Mouse (Mus musculus): Measurements from ENCODE around the gene Vps26c.
"Not testable (repeated sequence)": the region's sequence is repeated elsewhere in the genome, so short reads cannot be mapped to it uniquely, and the experiment has no call there.

The Vps26c gene

DNA sequence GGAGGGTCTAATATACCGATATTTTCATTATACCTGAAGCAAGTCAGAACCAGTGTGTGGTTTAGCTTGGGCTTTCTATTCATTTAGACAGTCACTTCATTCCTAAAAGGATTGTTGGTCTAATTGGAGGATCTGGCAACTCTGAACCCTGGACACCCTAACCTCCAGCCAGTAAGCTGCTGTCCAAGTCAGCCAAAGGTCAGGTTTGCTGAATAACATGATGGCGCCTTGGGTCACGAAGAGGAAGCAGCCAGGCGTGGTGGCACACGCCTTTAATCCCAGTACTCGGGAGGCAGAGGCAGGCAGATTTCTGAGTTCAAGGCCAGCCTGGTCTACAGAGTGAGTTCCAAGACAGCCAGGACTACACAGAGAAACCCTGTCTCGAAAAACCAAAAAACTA lies 29.5 kb downstream of the Vps26c start:
- CTCF ChIA-PET: not testable (repeated sequence)

DNA sequence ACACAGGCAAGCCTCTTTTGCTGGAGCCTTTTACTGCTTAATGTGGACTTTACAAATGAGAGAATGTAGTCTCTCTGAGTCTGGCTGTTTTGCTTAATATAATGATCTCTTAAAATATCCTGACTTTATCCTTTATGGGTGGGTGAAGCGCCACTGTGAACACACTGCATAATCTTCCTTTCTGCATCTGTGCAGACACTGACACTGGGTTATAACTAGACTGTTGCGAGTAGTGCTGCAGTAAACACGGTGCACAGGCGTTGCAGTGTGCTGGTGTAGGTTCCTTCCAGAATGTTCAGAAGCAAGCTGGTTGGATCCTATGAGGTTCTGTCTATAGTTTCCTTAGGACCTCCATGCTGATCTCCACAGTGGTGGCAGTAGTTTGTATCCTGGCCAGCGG lies 37.3 kb downstream of the Vps26c start:
- CTCF ChIA-PET: no interaction called here

GRCm38 (mm10) chr16:94487341-94487740 lies 39.3 kb downstream of the Vps26c start:
- CTCF ChIA-PET: no interaction called here

DNA sequence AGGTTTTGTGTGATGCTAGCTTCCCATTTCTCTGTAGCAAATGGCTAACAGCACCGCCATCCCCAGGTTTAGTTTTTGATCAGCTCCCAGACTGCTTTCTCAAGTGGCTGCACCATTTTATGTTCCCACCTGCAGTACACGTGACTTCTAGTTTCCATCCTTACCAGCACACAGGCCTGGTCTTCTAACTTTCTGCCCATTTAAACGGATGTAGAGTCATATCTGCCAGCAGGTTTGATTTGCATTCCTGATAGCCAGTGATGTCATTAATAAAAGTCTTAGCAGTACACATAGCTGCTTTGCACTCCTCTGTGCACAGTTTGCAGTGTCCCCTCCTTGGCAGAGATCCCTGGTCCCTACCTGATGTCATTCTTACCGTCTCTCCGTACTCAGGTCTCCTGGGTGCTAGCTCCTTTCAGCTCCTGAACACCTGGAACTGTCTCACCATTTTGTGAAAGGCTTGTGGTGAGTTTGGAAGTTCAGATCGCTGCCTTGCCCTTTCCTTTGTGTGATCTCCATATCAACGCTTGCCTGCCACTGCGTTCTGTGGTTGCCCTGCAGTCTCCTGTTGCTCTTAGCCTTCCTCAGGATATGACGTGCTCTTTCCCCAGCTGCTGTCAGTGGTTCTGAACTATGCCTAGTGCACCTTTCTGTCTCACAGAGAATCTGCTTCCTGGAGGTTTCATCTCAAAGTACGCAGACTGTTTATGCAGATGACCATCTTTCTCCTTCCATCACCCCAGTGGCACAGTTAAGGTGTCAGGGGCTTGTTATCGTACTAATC lies 41.7 kb downstream of the Vps26c start:
- CTCF ChIA-PET: no interaction called here

GRCm38 (mm10) chr16:94473086-94473822 lies 53.4 kb downstream of the Vps26c start:
- CTCF ChIA-PET: interaction anchor here (0.6 kb wide), 1 partner anchor 149 kb away, joined by 3 read pairs; no protein-coding TSS in a partner anchor

DNA sequence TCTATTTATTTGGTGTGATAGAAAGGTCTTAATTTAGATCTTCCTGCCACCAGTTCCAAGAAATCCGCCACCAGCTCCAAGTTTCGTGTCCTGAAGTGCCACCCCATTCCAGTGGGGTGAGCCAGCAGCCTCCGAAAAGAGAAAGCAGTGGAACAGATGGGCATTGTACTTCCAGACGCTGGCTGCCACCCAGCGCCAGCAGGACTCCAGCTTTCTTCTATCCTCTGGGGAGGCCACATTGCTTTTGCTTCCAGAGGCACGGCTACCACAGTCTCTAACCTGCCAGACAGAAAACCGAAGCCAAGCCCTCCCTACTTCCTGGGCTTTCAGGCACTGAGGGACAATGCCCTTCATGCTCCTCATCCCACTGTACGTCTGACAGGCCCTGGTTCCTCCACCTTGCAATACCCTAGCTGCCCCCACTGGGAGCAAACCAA lies 54.1 kb downstream of the Vps26c start:
- CTCF ChIA-PET: interaction anchor here (0.6 kb wide), 1 partner anchor 150 kb away, joined by 3 read pairs; no protein-coding TSS in a partner anchor

DNA sequence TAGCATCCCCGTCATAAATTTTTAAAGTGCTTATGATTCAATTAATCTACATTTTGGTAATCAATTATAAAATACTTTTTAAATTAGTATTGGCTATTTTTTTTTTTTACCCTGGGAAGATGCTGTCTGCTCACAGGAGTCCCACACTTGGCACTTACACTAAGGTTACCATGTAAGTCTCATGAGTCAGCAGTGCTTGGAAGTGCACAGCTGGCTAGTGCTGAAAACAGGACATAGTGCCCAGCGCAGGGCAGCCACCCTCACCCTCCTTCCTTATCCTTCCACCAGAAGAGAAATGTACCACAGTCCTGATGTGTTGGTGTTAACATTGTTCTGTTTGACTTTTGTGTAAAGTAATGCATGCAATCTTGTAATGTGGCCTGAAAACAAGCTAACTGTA lies 58.2 kb downstream of the Vps26c start:
- CTCF ChIA-PET: no interaction called here

DNA sequence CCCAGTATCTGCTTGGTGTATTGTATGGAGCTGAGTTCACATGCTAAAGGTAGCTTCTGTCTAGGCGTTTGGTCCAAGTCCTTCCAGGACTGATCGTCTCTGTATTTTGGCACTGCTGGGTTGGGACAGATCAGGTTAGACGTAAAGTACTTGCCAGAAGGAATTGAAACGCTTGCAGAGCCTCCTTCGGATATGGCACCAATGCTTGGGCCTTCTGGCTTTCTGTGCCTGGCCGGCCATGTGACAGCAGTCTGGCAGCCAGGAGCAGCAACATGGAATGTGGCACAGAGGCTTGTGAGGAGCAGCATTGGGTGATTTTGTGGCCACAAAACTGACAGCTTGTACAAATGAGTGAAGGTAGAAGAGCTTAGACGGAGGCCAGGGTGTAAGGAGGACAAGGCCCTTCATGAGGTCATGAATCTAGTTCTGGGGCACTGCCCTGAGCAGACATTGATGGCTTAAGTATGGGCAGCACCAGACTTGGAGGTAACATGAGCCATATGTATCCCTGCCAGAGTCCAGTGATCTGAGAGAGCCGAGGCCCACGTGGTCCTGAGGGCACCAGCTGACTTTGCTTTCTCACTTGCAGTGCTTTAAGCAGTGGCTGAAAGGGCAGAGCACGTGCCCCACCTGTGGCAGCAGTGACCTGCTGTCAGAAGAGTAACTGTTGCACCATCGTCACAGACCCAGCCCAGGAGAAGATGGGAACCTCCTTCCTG lies 59.1 kb downstream of the Vps26c start:
- CTCF ChIA-PET: no interaction called here

DNA sequence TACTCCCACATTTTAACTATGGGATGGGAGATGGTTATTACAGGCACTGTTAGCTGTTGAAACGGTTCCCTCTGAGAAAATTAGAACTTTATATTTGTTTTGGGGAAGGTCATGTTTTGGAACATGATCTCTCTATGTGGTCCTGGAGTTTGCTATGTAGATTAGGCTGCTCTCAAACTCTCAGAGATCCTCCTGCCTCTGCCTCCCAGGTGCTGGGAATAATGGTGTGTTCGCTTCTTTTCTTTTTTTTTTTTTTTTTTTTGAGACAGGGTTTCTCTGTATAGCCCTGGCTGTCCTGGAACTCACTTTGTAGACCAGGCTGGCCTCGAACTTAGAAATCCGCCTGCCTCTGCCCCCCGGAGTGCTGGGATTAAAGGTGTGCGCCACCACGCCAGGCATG lies 60.3 kb downstream of the Vps26c start:
- CTCF ChIA-PET: not testable (repeated sequence)

GRCm38 (mm10) chr16:94465900-94466299 lies 60.7 kb downstream of the Vps26c start:
- CTCF ChIA-PET: no interaction called here

DNA sequence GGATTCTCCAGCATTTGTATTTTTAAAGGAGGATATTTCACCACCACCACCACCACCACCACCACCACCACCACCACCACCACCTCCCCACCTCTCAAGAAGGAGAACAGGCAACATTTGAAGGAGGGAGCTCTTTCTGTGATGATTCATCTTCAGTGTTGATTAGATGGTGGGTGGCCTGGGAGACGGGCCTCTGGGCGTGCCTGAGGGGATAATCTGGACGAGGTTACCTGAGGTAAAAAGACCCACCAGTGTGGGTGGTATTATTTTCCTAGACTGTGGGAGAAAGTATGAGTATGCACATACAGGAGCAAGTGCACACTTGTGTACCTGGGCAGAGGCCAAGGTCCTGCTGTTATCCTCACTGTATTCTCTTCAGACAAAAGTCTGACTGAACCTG lies 62.6 kb downstream of the Vps26c start:
- CTCF ChIA-PET: interaction anchor here (0.6 kb wide), 1 partner anchor 71 kb away, joined by 3 read pairs; no protein-coding TSS in a partner anchor

DNA sequence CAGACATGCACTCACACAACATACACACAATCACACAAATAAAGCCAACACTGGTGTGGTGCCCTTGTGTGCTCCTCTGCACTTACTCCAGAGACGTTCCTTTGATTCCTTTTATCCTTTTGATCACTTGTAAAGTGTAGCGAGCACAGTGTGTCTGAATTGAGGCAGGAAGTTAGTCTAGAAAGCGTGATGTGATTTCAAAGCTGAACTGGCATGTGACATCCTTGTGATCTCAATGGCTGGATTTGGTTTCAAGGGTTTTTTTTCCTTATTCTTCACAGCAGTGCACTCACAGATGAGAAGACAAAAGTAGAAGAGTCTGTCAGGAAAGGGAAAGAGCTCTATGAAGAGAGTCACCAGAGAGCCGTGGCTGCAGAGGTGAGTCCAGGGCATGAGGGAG lies 72.5 kb downstream of the Vps26c start:
- CTCF ChIA-PET: no interaction called here

DNA sequence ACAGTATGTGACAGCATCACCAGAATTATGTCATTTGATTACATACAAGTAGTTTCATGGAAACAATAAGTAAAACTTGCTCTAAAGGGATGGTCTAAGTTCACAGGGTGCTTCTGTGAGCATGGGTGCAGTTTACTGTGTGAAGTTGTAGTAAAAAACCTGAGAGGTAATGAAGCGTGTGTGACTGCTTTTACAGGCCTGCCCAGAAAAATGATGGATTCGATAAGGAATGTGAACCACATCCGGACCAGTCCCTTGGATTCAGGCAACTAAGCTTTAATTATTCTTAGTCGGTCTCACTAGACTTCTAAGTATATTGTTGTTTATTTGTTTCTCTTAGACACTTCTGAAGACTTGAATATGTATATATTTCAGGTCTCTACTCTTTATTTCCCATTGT lies 73.9 kb downstream of the Vps26c start:
- CTCF ChIA-PET: no interaction called here

- CTCF ChIA-PET: no interaction called here
Measured at GRCm38 (mm10) chr16:94451545-94452488, 74.8 kb downstream of the Vps26c start.

DNA sequence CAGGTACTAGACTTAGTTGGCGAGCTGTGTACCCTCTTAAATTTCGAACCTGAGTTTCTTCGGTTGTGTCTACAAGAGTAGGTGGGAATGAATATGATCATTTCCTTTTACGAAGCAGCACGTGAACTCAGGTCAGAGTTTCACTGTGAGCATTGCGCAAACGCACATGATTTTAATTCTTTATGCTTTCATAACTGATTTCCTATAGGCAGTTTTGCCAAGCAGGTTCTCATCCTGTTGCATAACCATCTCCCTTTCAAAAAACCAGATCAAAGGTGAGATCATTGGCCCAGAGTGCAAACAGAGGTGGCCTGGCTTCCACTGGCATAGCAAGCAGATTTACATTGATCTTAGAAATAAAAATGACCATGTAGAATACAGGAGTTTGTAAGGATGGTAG lies 77.0 kb downstream of the Vps26c start:
- CTCF ChIA-PET: no interaction called here

- CTCF ChIA-PET: interaction anchor here (0.7 kb wide), 1 partner anchor 225 kb away, joined by 5 read pairs; no protein-coding TSS in a partner anchor
Measured at GRCm38 (mm10) chr16:94449151-94449550, 77.5 kb downstream of the Vps26c start.

All from spleen, embryonic (tissue).